Mouse (Mus musculus): Measurements from ENCODE around the gene Scfd2. TPM values are rescaled to one million over a fixed set of nuclear protein-coding genes. Genes with fewer than 3 reads are reported as not detected.

Gene Scfd2
- polyA plus RNA-seq, 1 experiment from 2014 or later: 15.2 TPM

- H3K9me3 ChIP-seq (ENCODE audit: control insufficient read depth, low read length): no peaks in the 10 kb centered on the region
- WGBS: under 1% methylated on average over 53 of the region's 73 CpGs
- TF ChIP-seq EP300 (optimal IDR thresholded peaks at IDR 0.05) (no peak), CTCF (IDR thresholded peaks at IDR 0.05; ENCODE audit: low read depth) (peak; percentile 12)
- peak within 1 kb of the TSS; percentile 73 for H3K4me2 ChIP-seq (replicated peaks; ENCODE audit: low read depth)
- H3K27me3 ChIP-seq (ENCODE audit: control insufficient read depth, insufficient read depth, low read length): no peaks in the 10 kb centered on the region
- H3K4me3 ChIP-seq (ENCODE audit: low read depth, low read length): peak within 1 kb of the TSS; percentile 87
- DNase-seq (ENCODE audit: low spot score): peak; percentile 96
- peak within 1 kb of the TSS; percentile 96 for H3K27ac ChIP-seq (replicated peaks)
- H3K36me3 ChIP-seq (ENCODE audit: control insufficient read depth, insufficient read depth, low read length): 0 out of 2 replicates have a peak, but pooled peaks cover under 1% of the 10 kb centered on the region
- ATAC-seq (ENCODE audit: low FRiP score, low TSS enrichment): peak; percentile 89
- peak within 1 kb of the TSS; percentile 94 for H3K9ac ChIP-seq (ENCODE audit: low read length)
- 0 out of 2 replicates have a peak, but pooled peaks cover 3% of the 10 kb centered on the region for H3K4me1 ChIP-seq (replicated peaks; ENCODE audit: control insufficient read depth, insufficient read depth)
These were observed 3.9 kb upstream of the Scfd2 start, which contains the start of gene Fip1l1 for GRCm38 (mm10) chr5:74535240-74536021. Gene Fip1l1, plus strand, starts transcription at chr5:74535449.

DNA sequence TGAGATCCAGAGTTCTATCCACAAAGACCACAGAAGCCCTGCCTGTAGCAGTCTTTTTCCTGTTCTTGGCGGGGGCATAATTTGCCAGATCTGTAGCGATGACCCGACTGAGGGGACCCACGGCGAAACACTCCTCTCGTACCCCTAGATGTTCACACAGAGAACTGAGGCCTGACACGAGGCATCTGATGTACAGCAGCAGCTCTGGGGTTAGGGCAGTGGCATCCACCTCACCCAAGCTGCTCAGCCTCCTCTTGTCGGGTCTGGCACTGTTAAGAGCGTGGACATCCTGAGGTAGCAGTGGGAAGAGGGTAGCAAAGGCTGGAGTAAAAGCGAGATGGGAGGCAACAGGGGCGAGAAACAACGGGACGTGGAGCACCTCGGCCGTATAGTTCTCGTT lies 774 bp downstream of the Scfd2 start:
- H3K27ac ChIP-seq (replicated peaks): no peak overlapping the region
- H3K4me2 ChIP-seq (replicated peaks; ENCODE audit: low read depth): peak overlapping the region; percentile 97
- TF ChIP-seq EP300 (optimal IDR thresholded peaks at IDR 0.05): no peak
- no peak for TF ChIP-seq CTCF (IDR thresholded peaks at IDR 0.05; ENCODE audit: low read depth)
- ATAC-seq (ENCODE audit: low FRiP score, low TSS enrichment) (no peak), DNase-seq (ENCODE audit: low spot score) (no peak)
- H3K9ac ChIP-seq (ENCODE audit: low read length): peak overlapping the region; percentile 77
- H3K9me3 ChIP-seq (ENCODE audit: control insufficient read depth, low read length): no peaks in the 10 kb centered on the region
- no peaks in the 10 kb centered on the region for H3K36me3 ChIP-seq (ENCODE audit: control insufficient read depth, insufficient read depth, low read length)
- peak overlapping the region; percentile 95 for H3K4me3 ChIP-seq (ENCODE audit: low read depth, low read length)
- WGBS: 18% methylated on average over 16 of the region's 16 CpGs
- 0 out of 2 replicates have a peak, but pooled peaks cover 3% of the 10 kb centered on the region for H3K4me1 ChIP-seq (replicated peaks; ENCODE audit: control insufficient read depth, insufficient read depth)
- no peaks in the 10 kb centered on the region for H3K27me3 ChIP-seq (ENCODE audit: control insufficient read depth, insufficient read depth, low read length)

DNA sequence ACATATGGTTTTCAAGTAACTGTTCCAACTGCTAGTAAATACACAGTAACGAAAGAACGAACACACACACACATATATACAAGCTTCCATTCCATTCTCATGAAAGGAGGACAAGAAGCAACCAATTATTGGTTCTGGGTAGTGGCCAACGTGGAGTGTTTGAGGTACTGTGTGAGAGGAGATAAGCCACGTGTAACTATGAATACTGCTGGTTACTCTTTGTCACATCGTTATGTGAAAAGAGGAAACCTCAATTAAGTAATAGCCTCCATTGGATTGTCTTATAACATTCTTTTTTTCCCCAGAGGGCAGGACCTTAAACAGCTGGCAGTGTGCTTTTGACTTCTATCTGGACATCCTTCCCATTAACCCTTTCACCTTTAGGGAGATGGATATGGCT lies 4.5 kb downstream of the Scfd2 start:
- Histone ChIP-seq H3K27ac (replicated peaks) (no peak overlapping the region), H3K9ac (ENCODE audit: low read length) (no peak overlapping the region), H3K9me3 (ENCODE audit: control insufficient read depth, low read length) (no peaks in the 10 kb centered on the region), H3K4me2 (replicated peaks; ENCODE audit: low read depth) (no peak overlapping the region), H3K36me3 (ENCODE audit: control insufficient read depth, insufficient read depth, low read length) (no peaks in the 10 kb centered on the region), H3K4me1 (replicated peaks; ENCODE audit: control insufficient read depth, insufficient read depth) (0 out of 2 replicates have a peak, but pooled peaks cover 3% of the 10 kb centered on the region), H3K27me3 (ENCODE audit: control insufficient read depth, insufficient read depth, low read length) (no peaks in the 10 kb centered on the region), H3K4me3 (ENCODE audit: low read depth, low read length) (no peak overlapping the region)
- TF ChIP-seq EP300 (optimal IDR thresholded peaks at IDR 0.05) (no peak), CTCF (IDR thresholded peaks at IDR 0.05; ENCODE audit: low read depth) (no peak)
- ATAC-seq (ENCODE audit: low FRiP score, low TSS enrichment) (no peak), DNase-seq (ENCODE audit: low spot score) (no peak)
- 70% methylated on average over 5 of the region's 5 CpGs for WGBS

DNA sequence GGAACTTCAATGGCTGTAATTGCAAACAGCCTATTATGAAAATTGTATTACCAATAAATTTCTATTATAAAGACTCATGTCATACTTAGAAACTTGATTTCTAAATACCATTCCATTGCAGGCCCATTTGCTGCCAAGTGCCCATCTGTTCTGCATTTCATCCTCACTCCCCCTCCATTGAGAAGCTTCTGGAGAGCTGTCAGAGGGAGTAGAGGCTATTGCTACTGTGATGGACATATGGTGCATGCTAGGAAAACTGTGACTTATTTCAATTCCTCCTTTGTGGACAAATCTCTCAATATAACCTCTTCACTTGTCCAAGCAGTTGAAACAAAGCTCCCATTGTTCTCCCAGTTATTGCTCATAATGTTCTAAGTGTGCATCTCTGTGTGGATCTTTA lies 19.9 kb downstream of the Scfd2 start:
- H3K27ac ChIP-seq (replicated peaks): no peak overlapping the region
- no peaks in the 10 kb centered on the region for H3K4me1 ChIP-seq (replicated peaks; ENCODE audit: control insufficient read depth, insufficient read depth)
- no peak overlapping the region for H3K9ac ChIP-seq (ENCODE audit: low read length)
- no peak overlapping the region for H3K4me3 ChIP-seq (ENCODE audit: low read depth, low read length)
- H3K9me3 ChIP-seq (ENCODE audit: control insufficient read depth, low read length): no peaks in the 10 kb centered on the region
- H3K4me2 ChIP-seq (replicated peaks; ENCODE audit: low read depth): no peak overlapping the region
- DNase-seq (ENCODE audit: low spot score) (no peak), ATAC-seq (ENCODE audit: low FRiP score, low TSS enrichment) (no peak)
- no peaks in the 10 kb centered on the region for H3K27me3 ChIP-seq (ENCODE audit: control insufficient read depth, insufficient read depth, low read length)
- TF ChIP-seq CTCF (IDR thresholded peaks at IDR 0.05; ENCODE audit: low read depth): no peak
- TF ChIP-seq EP300 (optimal IDR thresholded peaks at IDR 0.05): no peak
- H3K36me3 ChIP-seq (ENCODE audit: control insufficient read depth, insufficient read depth, low read length): no peaks in the 10 kb centered on the region

DNA sequence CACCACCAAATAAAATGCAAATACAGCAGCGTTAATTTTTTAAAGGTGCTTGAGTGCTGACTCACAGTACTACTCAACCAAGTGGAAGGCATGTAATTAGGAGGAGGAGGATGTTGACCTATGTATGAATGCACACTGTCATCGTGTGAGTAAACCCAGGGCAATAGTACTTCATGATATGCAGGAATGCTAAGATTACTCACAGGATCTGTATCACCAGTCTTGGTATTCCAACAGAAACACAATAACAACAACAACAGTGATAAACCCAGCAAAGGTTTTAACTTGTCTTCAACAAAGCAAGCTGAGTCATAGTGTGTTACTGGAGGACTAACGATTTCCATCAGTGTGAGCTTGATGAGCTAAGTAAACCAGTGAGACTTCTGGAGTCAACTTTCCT lies 38.9 kb downstream of the Scfd2 start:
- TF ChIP-seq CTCF (IDR thresholded peaks at IDR 0.05; ENCODE audit: low read depth): no peak
- TF ChIP-seq EP300 (optimal IDR thresholded peaks at IDR 0.05): no peak
- no peak for DNase-seq (ENCODE audit: low spot score)
- no peak for ATAC-seq (ENCODE audit: low FRiP score, low TSS enrichment)
- H3K9ac ChIP-seq (ENCODE audit: low read length): no peak overlapping the region
- H3K9me3 ChIP-seq (ENCODE audit: control insufficient read depth, low read length): no peaks in the 10 kb centered on the region
- no peaks in the 10 kb centered on the region for H3K36me3 ChIP-seq (ENCODE audit: control insufficient read depth, insufficient read depth, low read length)
- H3K4me2 ChIP-seq (replicated peaks; ENCODE audit: low read depth): no peak overlapping the region
- 80% methylated on average over 3 of the region's 3 CpGs for WGBS
- H3K27me3 ChIP-seq (ENCODE audit: control insufficient read depth, insufficient read depth, low read length): no peaks in the 10 kb centered on the region
- H3K27ac ChIP-seq (replicated peaks): no peak overlapping the region
- H3K4me1 ChIP-seq (replicated peaks; ENCODE audit: control insufficient read depth, insufficient read depth): no peaks in the 10 kb centered on the region
- H3K4me3 ChIP-seq (ENCODE audit: low read depth, low read length): no peak overlapping the region

GRCm38 (mm10) chr5:74484646-74485045 lies 46.9 kb downstream of the Scfd2 start:
- Histone ChIP-seq H3K4me3 (ENCODE audit: low read depth, low read length) (no peak overlapping the region), H3K4me2 (replicated peaks; ENCODE audit: low read depth) (no peak overlapping the region), H3K9me3 (ENCODE audit: control insufficient read depth, low read length) (no peaks in the 10 kb centered on the region), H3K36me3 (ENCODE audit: control insufficient read depth, insufficient read depth, low read length) (no peaks in the 10 kb centered on the region), H3K9ac (ENCODE audit: low read length) (no peak overlapping the region), H3K27me3 (ENCODE audit: control insufficient read depth, insufficient read depth, low read length) (no peaks in the 10 kb centered on the region), H3K4me1 (replicated peaks; ENCODE audit: control insufficient read depth, insufficient read depth) (no peaks in the 10 kb centered on the region), H3K27ac (replicated peaks) (no peak overlapping the region)
- no peak for ATAC-seq (ENCODE audit: low FRiP score, low TSS enrichment)
- 78% methylated on average over 4 of the region's 4 CpGs for WGBS
- no peak for TF ChIP-seq CTCF (IDR thresholded peaks at IDR 0.05; ENCODE audit: low read depth)
- no peak for TF ChIP-seq EP300 (optimal IDR thresholded peaks at IDR 0.05)
- DNase-seq (ENCODE audit: low spot score): no peak

Measured in stomach, postnatal 0 days (tissue).